Mouse (Mus musculus) brain, embryonic 14.5 days (tissue): ENCODE results near the gene Trpm3.

ENCODE experiments used
- CTCF ChIP-seq: fragments of 200-500 bp; IDR thresholded peaks from 2 replicates; pipeline ENCODE4 v1.5.1; 2012; ENCODE audit warnings: inconsistent platforms, mild to moderate bottlenecking, moderate library complexity, borderline replicate concordance; ENCODE audit not compliant: insufficient read depth, insufficient read length; ENCODE audit errors: extremely low read depth
- POLR2A ChIP-seq: fragments of 200-500 bp; IDR thresholded peaks from 2 replicates; pipeline ENCODE4 v1.6.1; 2012; ENCODE audit warnings: mild to moderate bottlenecking, inconsistent platforms, borderline replicate concordance; ENCODE audit not compliant: poor library complexity, insufficient read depth, insufficient read length, severe bottlenecking; ENCODE audit errors: extremely low read depth

DNA sequence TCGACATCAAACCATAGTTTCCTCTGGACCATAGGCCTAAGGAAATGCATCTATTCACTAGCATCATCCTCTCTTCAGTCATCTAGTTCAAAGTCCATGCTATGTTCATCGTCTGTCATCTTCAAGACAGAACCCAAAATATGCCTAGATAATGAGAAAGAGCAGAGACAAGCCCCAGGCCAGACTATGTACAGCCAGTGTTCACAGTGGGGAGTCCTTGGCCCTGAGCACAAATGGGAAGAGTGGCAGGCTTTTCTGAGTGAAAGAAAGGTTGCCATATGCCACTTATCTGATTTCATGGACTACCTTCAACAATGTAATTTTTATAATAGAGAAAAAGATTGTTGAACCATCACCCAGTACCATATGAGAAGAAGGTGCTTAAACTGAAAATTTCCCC is 703.9 kb downstream of the Trpm3 start:
- no peak for TF ChIP-seq POLR2A
- no peak for TF ChIP-seq CTCF
